Mouse (Mus musculus): ENCODE data around the gene Ubash3b.

Gene Ubash3b

DNA sequence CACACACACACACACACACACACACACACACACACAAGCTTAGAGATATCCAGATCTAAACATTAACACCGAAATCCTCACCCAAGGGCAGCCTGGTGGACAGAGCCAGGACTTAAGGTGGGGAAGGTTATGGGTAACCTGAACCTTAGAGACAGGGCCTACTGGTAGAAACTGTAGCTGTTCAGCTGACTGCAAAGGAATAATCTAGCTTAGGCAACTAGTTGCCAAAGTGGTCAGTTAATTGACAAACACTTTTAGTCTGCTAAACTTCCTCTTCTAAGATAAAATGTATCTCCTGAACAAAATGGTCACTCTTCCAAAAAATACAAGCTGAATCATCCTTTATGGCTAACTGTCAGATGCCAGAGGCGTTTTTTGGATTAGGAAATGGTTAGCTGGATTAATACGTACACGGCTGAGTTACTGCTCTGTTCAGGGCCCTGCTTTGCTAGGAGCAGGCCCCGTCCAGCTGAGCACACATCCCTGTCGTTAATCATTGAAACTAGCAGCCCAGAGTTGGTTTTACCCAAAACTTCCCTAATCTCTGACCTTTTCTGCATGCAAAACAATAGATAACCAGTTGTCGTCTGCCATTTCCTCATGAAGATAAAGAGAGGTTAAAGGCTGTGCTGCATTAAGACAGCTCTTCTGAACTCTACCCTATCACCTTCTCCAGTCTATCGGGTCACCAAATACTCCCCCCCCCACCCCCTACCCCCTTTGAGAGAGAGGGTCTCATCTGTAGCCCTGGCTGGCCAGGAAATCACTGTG, 102.5 kb downstream of the Ubash3b start:
- CTCF ChIA-PET = no interaction called here

DNA sequence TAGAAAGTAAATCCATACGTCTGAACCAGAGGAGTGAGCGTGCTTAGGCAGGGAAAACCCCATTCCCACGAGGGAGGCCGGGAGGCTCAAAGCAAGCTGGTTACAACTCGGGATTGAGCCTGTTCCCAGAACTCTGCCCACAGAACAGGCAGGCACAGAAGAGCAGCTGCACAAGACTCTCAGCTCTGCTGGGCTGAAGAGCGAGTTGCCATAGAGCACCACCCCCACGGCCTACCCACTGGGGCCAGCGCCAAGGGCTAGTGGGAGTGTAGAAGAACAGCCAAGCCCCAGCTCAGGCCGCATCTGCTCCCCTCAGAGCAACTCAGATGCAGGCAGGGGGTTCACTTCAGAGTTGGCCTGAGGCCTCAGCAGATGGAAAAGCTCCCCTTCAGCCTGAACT, 107.3 kb downstream of the Ubash3b start:
- CTCF ChIA-PET = interaction anchor here (0.5 kb wide), 1 partner anchor 157 kb away, joined by 3 read pairs; no protein-coding TSS in a partner anchor

DNA sequence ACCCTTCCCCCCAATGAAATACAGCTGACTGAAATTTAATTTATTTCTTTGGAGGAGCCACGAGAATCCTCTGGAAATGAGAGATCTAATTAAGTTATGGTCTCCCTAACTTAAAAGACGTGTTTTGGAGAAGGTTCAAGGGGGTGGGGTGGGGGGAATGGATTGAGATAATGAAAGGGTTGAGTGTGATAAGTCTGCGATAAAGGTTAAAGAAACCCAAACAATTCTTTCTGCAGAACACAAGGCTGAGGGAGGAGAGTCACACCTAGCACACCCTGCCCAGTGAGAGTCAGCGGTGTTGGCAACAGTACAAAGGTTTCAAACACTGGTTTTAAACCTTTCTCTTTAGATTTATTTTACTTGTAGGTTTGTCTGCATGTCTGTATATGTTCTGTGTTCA, 108.0 kb downstream of the Ubash3b start:
- CTCF ChIA-PET = no interaction called here

DNA sequence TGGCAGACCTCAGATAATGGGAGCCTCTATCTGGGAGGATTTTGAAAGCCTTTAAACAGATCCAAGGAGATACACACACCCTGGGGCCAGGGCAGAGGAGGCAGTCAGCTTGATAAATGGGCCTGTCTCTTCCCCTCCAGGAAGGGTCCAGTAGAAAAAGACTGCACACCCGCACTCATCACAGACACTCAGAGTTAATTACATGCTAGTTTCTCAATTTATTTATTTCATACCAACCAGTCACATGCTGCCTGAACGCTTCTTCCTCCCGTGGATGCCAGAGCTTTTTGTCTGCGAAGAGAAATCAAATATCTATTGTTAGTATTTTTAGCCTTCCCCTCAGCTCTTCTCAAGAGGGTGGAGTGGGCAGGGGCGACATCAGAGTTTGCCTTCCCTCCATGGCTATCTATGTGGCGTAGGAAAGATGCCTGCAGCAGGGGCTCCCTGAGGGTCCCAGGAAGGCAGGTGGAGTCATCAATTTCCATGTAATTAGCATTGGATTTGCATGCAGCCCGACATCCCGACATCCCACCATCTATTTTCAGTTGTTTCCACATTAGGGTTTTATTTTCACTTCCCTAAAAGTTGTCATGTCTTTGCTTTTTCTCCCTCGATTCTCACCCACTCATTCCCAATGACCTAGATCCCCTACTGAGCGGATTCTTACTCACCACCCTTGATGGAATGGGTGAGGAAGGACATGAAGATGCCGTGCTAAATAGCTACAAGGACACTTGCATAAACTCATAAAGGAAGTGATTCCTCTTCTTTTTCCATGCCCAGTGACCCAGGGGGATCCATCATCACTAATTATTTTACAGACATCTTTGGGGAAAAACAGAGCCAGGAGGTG, 110.2 kb downstream of the Ubash3b start:
- CTCF ChIA-PET = no interaction called here

DNA sequence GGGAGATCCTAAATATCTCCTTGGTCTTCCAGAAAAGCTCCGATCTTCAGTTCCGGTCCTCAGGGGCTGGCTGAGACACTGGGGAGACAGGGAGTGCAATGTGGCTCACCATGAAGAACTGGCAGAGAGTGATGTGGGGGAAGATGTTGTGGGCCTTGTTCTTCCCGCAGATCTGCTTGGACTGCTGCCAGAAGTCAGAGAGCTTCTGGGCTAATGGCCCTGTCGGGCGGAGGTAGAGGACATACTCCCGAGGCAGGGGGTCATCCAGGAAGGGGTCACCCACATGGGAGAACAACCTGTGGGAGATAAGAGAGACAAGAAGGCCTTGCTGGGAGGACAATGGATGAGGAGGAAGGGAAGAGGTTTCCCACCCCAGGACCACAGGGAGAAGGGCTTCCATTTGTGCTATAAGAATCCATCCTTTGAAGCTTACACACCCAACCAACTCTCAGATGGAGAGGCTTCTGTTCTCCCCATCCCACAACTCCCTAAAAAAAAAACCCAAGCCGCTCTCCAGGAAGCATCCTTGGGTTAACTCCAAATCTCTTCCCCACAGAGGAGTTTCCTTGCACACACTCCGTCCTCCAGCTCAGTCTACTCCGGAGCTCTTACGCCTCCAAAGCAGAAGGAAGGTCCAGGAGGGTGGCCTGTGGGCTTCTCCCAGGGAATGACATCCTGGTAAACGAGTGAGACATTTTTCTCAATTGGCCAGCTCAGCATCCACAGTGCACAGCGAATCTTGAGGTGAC, 111.0 kb downstream of the Ubash3b start:
- CTCF ChIA-PET = interaction anchor here (0.6 kb wide), 1 partner anchor 526 kb away, joined by 6 read pairs; no protein-coding TSS in a partner anchor

DNA sequence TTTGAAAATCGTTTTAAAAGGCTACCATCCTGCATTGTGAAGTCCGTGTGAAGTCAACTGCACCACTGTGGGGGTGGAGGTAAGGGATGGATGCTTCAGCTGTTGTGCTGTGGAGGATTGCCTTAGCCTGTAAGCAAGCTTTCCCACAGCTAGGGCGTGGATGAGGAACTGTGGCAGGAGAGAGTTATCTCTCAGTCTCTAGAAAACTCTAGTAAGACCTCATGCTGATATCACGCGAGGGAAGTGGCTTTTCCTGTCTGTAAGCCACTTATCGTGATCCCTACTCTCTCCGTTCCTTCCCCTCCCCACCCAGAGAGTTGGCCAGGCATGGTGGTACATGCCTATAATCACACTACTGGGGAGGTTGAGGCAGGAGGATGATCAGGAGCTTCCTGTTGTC, 112.2 kb downstream of the Ubash3b start:
- CTCF ChIA-PET = interaction anchor here (0.6 kb wide), 1 partner anchor 55 kb away, joined by 3 read pairs; no protein-coding TSS in a partner anchor

DNA sequence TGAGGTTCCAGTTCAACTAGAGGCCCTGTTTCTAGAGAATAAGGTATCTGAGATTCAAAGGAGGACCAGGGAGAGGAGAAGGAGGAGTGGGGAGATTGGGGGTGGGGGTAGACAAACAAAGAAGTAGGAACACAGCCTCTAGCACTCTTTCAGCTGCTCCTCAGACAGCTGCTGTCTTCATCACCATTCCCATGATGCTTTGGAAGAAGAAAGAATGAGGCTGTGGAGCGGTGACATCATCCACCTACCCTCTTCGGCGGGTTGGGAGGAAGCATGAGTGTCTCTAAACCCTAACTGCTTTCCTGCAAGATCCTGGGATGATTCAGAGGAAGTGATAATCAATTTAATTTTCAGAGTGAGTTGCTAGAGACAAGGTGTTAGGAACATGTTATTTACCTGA, 112.7 kb downstream of the Ubash3b start:
- CTCF ChIA-PET = interaction anchor here (1.0 kb wide), 1 partner anchor 142 kb away, joined by 4 read pairs; no protein-coding TSS in a partner anchor

GRCm38 (mm10) chr9:41048216-41048615, 113.3 kb downstream of the Ubash3b start:
- CTCF ChIA-PET = interaction anchor here (1.0 kb wide), 1 partner anchor 143 kb away, joined by 4 read pairs; no protein-coding TSS in a partner anchor

- CTCF ChIA-PET = interaction anchor here (0.6 kb wide), 1 partner anchor 98 kb away, joined by 6 read pairs; no protein-coding TSS in a partner anchor
These were observed 113.8 kb downstream of the Ubash3b start for GRCm38 (mm10) chr9:41047654-41048053.

- CTCF ChIA-PET = interaction anchor here (0.6 to 1.9 kb wide), 3 partner anchors 137 to 163 kb away, joined by 4 to 10 read pairs (median 5); no protein-coding TSS in a partner anchor
These were observed 116.9 kb downstream of the Ubash3b start for GRCm38 (mm10) chr9:41044626-41045025.

GRCm38 (mm10) chr9:41043641-41044040, 117.9 kb downstream of the Ubash3b start:
- CTCF ChIA-PET = no interaction called here

- CTCF ChIA-PET = interaction anchor here (0.7 kb wide), 1 partner anchor 166 kb away, joined by 7 read pairs; no protein-coding TSS in a partner anchor
These were observed 120.1 kb downstream of the Ubash3b start for GRCm38 (mm10) chr9:41041404-41041803.

- CTCF ChIA-PET = no interaction called here
These were observed 123.3 kb downstream of the Ubash3b start for GRCm38 (mm10) chr9:41038150-41038664.

- CTCF ChIA-PET = no interaction called here
These were observed 129.7 kb downstream of the Ubash3b start for GRCm38 (mm10) chr9:41031590-41032489.

DNA sequence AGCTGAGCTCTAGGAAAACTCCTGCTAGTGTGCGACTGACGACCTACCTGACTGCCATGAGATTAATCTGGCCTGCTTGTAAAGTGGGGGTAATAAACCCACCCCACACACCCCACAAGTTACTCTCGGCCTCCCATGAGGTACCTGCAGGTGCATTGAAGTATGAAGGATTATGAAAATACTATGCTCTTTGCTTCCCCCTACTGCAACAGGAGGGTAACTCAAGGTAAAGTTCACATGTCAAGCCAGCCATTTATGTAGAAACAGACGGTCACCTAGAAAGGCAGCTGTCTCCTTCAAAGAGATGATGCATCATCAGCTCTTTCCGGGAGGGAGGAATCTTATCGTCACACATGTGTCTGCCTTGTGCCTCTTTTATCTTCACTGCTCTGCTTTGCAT, 131.7 kb downstream of the Ubash3b start:
- CTCF ChIA-PET = no interaction called here

GRCm38 (mm10) chr9:41028470-41028869, 133.0 kb downstream of the Ubash3b start:
- CTCF ChIA-PET = no interaction called here

DNA sequence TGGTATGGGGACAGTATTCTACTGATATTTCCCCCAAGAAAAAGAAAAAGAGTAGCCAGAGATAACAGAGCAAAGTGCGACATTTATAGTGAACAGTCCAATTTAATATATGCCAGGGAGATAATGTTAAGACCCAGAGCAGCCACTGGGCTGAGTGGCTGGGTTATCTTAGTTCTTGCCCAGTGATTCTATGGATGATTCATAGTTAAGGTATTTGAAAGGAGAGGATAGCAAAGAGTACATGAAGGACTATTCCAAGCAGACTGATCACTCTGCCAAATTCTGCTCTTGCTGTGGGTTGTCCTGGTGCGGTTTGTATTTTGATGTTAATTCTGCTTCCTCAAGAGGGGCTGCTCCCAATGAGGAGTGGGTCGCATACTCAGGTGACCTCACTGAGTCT, 139.8 kb downstream of the Ubash3b start:
- CTCF ChIA-PET = no interaction called here

DNA sequence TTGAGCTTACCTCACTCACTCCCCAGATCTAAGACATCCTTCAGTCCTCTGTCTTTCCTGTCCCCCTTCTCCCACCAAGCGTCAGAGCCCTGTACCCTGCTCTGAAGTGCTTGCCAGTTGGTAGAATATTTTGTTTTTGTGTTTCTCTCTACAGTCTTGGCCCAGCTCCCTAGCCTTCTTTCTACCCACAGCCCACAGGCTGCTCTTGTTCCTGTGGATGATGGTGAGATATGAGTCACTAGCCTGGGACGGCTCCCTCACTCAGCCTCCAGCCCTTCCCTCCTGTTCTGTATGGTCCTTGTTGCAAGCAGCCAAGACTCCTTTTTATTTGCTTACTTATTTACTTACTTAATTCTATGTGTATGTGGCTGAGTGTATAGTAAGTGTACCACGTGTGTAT, 141.0 kb downstream of the Ubash3b start:
- CTCF ChIA-PET = interaction anchor here (0.7 kb wide), 1 partner anchor 16 kb away, joined by 3 read pairs; no protein-coding TSS in a partner anchor

DNA sequence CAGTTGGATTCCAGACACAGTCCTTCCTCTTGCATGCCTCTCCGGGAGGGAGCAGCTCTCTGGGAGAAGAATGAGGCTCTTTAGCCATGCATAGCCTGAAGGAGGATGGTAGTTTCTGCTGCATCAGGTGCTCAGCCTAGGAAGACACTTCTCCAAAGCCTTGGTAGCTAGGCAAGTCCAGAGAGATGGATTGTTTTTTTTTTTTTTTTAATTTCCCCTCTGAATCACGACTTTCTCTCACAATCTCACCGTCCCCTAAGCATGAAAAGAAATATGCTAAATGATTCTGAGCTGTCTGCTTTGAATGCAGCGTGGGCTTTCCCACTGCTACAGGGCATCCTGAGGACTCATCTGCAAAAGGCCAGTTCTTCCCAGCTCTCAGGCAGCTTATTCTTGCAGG, 147.0 kb downstream of the Ubash3b start:
- CTCF ChIA-PET = no interaction called here

- CTCF ChIA-PET = no interaction called here
These were observed 149.0 kb downstream of the Ubash3b start for GRCm38 (mm10) chr9:41012456-41012855.

Data from spleen, embryonic (tissue).